Mouse (Mus musculus) MEL (cell line): ENCODE data around the gene Nedd8. TPM values are rescaled to one million over a fixed set of nuclear protein-coding genes. Genes with fewer than 3 reads are reported as not detected.

Experiments
- DNase-seq: peaks from one replicate; pipeline ENCODE4 v3.0.0; 2011; ENCODE audit warnings: low read depth, low spot score
- H3K27ac ChIP-seq: 2 replicates; pipeline ENCODE4 v1.5.1; 2012; ENCODE audit warnings: low read depth, mild to moderate bottlenecking, control low read depth, low read length, moderate library complexity; ENCODE audit not compliant: control insufficient read depth
- H3K27me3 ChIP-seq, 2 experiments: fragments of 150-350 bp in 1 of 2; sonication (generic) in 1 of 2; 2 replicates each; pipeline ENCODE4 v1.6.1; 2012; ENCODE audit warnings: low read length in 2 of 2, mild to moderate bottlenecking in 2 of 2, improper control_type of control experiment in 1 of 2, moderate library complexity in 1 of 2; ENCODE audit not compliant: insufficient read depth in 2 of 2, control insufficient read depth in 1 of 2
- H3K36me3 ChIP-seq, 2 experiments: 2 replicates each; pipeline ENCODE4 v1.6.1; 2012 to 2014; ENCODE audit warnings: low read length in 2 of 2, improper control_type of control experiment in 1 of 2, inconsistent platforms in 1 of 2, mild to moderate bottlenecking in 1 of 2; ENCODE audit not compliant: insufficient read depth in 2 of 2, control insufficient read depth in 1 of 2
- H3K4me1 ChIP-seq, 2 experiments: fragments of 150-350 bp in 1 of 2; sonication (generic) in 1 of 2; 2 replicates each; pipeline ENCODE4 v1.6.1; 2012; ENCODE audit warnings: low read length in 2 of 2, improper control_type of control experiment in 1 of 2, mild to moderate bottlenecking in 1 of 2; ENCODE audit not compliant: insufficient read depth in 2 of 2, control insufficient read depth in 1 of 2
- H3K4me3 ChIP-seq, 2 experiments: fragments of 150-350 bp in 1 of 2; sonication (generic) in 1 of 2; 2 replicates each; pipeline ENCODE4 v1.5.1; 2012; ENCODE audit warnings: low read depth in 2 of 2, low read length in 2 of 2, mild to moderate bottlenecking in 2 of 2, moderate library complexity in 2 of 2, control low read depth in 1 of 2, improper control_type of control experiment in 1 of 2; ENCODE audit not compliant: control insufficient read depth in 1 of 2, insufficient read depth in 1 of 2
- H3K79me2 ChIP-seq: 2 replicates; pipeline ENCODE4 v1.6.1; 2012; ENCODE audit warnings: mild to moderate bottlenecking, low read length, moderate library complexity; ENCODE audit not compliant: control insufficient read depth, poor library complexity, insufficient read depth
- H3K9ac ChIP-seq: 2 replicates; pipeline ENCODE4 v1.6.1; 2012; ENCODE audit warnings: low read depth, mild to moderate bottlenecking, control low read depth, low read length, moderate library complexity; ENCODE audit not compliant: control insufficient read depth, poor library complexity, severe bottlenecking
- H3K9me3 ChIP-seq: fragments of 150-350 bp; sonication (generic); replicated peaks from 2 replicates; pipeline ENCODE4 v1.6.1; 2012; ENCODE audit warnings: mild to moderate bottlenecking, low read length, improper control_type of control experiment, moderate library complexity; ENCODE audit not compliant: insufficient read depth
- BHLHE40 ChIP-seq: IDR thresholded peaks from 2 replicates; pipeline ENCODE4 v1.6.1; 2012; ENCODE audit warnings: low read depth, mild to moderate bottlenecking, inconsistent platforms, low read length, improper control_type of control experiment, borderline replicate concordance
- CHD1 ChIP-seq: IDR thresholded peaks from 2 replicates; pipeline ENCODE4 v1.6.1; 2012; ENCODE audit warnings: low read depth, mild to moderate bottlenecking, inconsistent platforms, low read length, improper control_type of control experiment
- CHD2 ChIP-seq: IDR thresholded peaks from 2 replicates; pipeline ENCODE4 v1.6.1; 2011; ENCODE audit warnings: low read length, improper control_type of control experiment
- E2F4 ChIP-seq: IDR thresholded peaks from 2 replicates; pipeline ENCODE4 v1.6.1; 2011; ENCODE audit warnings: low read depth, low read length, improper control_type of control experiment, borderline replicate concordance
- ETS1 ChIP-seq: IDR thresholded peaks from 2 replicates; pipeline ENCODE4 v1.6.1; 2012; ENCODE audit warnings: low read depth, mild to moderate bottlenecking, inconsistent platforms, low read length, improper control_type of control experiment, moderate library complexity
- GABPA ChIP-seq: IDR thresholded peaks from 2 replicates; pipeline ENCODE4 v1.6.1; 2012; ENCODE audit warnings: low read depth, mild to moderate bottlenecking, inconsistent platforms, low read length, improper control_type of control experiment, moderate library complexity
- GATA1 ChIP-seq: IDR thresholded peaks from 2 replicates; pipeline ENCODE4 v1.6.1; 2011; ENCODE audit warnings: low read depth, low read length, improper control_type of control experiment
- HCFC1 ChIP-seq: IDR thresholded peaks from 2 replicates; pipeline ENCODE4 v1.6.1; 2012; ENCODE audit warnings: low read depth, mild to moderate bottlenecking, inconsistent platforms, low read length, improper control_type of control experiment, moderate library complexity
- JUND ChIP-seq: IDR thresholded peaks from 2 replicates; pipeline ENCODE4 v1.6.1; 2011; ENCODE audit warnings: low read depth, mild to moderate bottlenecking, improper control_type of control experiment, low read length
- KAT2A ChIP-seq: conservative IDR thresholded peaks from 2 replicates; pipeline ENCODE4 v1.6.1; 2012; ENCODE audit warnings: low read depth, low read length, improper control_type of control experiment, inconsistent platforms
- MAFK ChIP-seq: IDR thresholded peaks from 2 replicates; pipeline ENCODE4 v1.6.1; 2011; ENCODE audit warnings: low read depth, mild to moderate bottlenecking, low read length, improper control_type of control experiment, borderline replicate concordance
- MAX ChIP-seq: IDR thresholded peaks from 2 replicates; pipeline ENCODE4 v1.6.1; 2011; ENCODE audit warnings: low read length, improper control_type of control experiment
- MYC ChIP-seq: IDR thresholded peaks from 2 replicates; pipeline ENCODE4 v1.6.1; 2011; ENCODE audit warnings: low read depth, mild to moderate bottlenecking, low read length, improper control_type of control experiment, moderate library complexity
- NELFE ChIP-seq: IDR thresholded peaks from 2 replicates; pipeline ENCODE4 v1.6.1; 2011; ENCODE audit warnings: low read depth, low read length, improper control_type of control experiment
- NRF1 ChIP-seq: IDR thresholded peaks from 2 replicates; pipeline ENCODE4 v1.6.1; 2014; ENCODE audit warnings: low read depth, mild to moderate bottlenecking, inconsistent platforms, low read length, improper control_type of control experiment, moderate library complexity; ENCODE audit not compliant: poor library complexity, insufficient read depth, severe bottlenecking
- POLR2A ChIP-seq, 2 experiments: IDR thresholded peaks; 2 replicates each; pipeline ENCODE4 v1.6.1; 2011 to 2012; ENCODE audit warnings: low read length in 2 of 2, mild to moderate bottlenecking in 2 of 2, control low read depth in 1 of 2, improper control_type of control experiment in 1 of 2, low read depth in 1 of 2, moderate library complexity in 1 of 2; ENCODE audit not compliant: control insufficient read depth in 1 of 2, insufficient read depth in 1 of 2, poor library complexity in 1 of 2
- POLR2AphosphoS2 ChIP-seq: IDR thresholded peaks from 2 replicates; pipeline ENCODE4 v1.6.1; 2011; ENCODE audit warnings: low read length, improper control_type of control experiment
- POLR2AphosphoS5 ChIP-seq: IDR thresholded peaks from 2 replicates; pipeline ENCODE4 v1.6.1; 2012; ENCODE audit warnings: low read depth, borderline replicate concordance, mild to moderate bottlenecking, inconsistent platforms, low read length, moderate library complexity, mixed read lengths
- RAD21 ChIP-seq: IDR thresholded peaks from 2 replicates; pipeline ENCODE4 v1.6.1; 2011; ENCODE audit warnings: mild to moderate bottlenecking, low read depth, low read length, improper control_type of control experiment
- RCOR1 ChIP-seq: IDR thresholded peaks from 2 replicates; pipeline ENCODE4 v1.6.1; 2012; ENCODE audit warnings: low read depth, mild to moderate bottlenecking, inconsistent platforms, low read length, improper control_type of control experiment
- SIN3A ChIP-seq: IDR thresholded peaks from 2 replicates; pipeline ENCODE4 v1.6.1; 2012; ENCODE audit warnings: low read length, improper control_type of control experiment, inconsistent platforms
- TAL1 ChIP-seq: IDR thresholded peaks from 2 replicates; pipeline ENCODE4 v1.6.1; 2012; ENCODE audit warnings: mild to moderate bottlenecking, inconsistent platforms, low read length, moderate library complexity, mixed read lengths
- UBTF ChIP-seq: IDR thresholded peaks from 2 replicates; pipeline ENCODE4 v1.6.1; 2012; ENCODE audit warnings: low read depth, mild to moderate bottlenecking, inconsistent platforms, low read length, improper control_type of control experiment, moderate library complexity, borderline replicate concordance; ENCODE audit not compliant: insufficient read depth
- USF2 ChIP-seq, 2 experiments: IDR thresholded peaks; 2 replicates each; pipeline ENCODE4 v1.6.1; 2011 to 2012; ENCODE audit warnings: improper control_type of control experiment in 2 of 2, low read length in 2 of 2, borderline replicate concordance in 1 of 2, inconsistent platforms in 1 of 2, low read depth in 1 of 2, mild to moderate bottlenecking in 1 of 2; ENCODE audit not compliant: insufficient read depth in 1 of 2
- ZKSCAN1 ChIP-seq: IDR thresholded peaks from 2 replicates; pipeline ENCODE4 v1.6.1; 2012; ENCODE audit warnings: low read depth, mild to moderate bottlenecking, inconsistent platforms, low read length, improper control_type of control experiment, moderate library complexity
- ZNF384 ChIP-seq: IDR thresholded peaks from 2 replicates; pipeline ENCODE4 v1.6.1; 2012; ENCODE audit warnings: low read depth, mild to moderate bottlenecking, inconsistent platforms, low read length, improper control_type of control experiment
- polyA plus RNA-seq, 2 experiments: library from polyadenylated mRNA; stranded (reverse) in 1 of 2; unstranded in 1 of 2; fragments of >175 nt in 1 of 2; fragments of >200 nt in 1 of 2; gene quantifications; 2 replicates each; pipeline versions ENCODE4 v1.2.1 to v1.2.4; 2012; ENCODE audit warnings: low replicate concordance in 2 of 2, low read depth in 1 of 2; ENCODE audit not compliant: insufficient read length in 2 of 2, insufficient read depth in 1 of 2, missing spikeins in 1 of 2
- total RNA-seq: library from RNA; depleted of rRNA; stranded (reverse); fragments of 300-350 nt; gene quantifications from 2 replicates; pipeline ENCODE4 v1.2.3, GENCODE M21; 2012

Nedd8 gene
- total and polyA plus RNA-seq, 3 experiments: 515 to 528 TPM; not detected in 1

DNA sequence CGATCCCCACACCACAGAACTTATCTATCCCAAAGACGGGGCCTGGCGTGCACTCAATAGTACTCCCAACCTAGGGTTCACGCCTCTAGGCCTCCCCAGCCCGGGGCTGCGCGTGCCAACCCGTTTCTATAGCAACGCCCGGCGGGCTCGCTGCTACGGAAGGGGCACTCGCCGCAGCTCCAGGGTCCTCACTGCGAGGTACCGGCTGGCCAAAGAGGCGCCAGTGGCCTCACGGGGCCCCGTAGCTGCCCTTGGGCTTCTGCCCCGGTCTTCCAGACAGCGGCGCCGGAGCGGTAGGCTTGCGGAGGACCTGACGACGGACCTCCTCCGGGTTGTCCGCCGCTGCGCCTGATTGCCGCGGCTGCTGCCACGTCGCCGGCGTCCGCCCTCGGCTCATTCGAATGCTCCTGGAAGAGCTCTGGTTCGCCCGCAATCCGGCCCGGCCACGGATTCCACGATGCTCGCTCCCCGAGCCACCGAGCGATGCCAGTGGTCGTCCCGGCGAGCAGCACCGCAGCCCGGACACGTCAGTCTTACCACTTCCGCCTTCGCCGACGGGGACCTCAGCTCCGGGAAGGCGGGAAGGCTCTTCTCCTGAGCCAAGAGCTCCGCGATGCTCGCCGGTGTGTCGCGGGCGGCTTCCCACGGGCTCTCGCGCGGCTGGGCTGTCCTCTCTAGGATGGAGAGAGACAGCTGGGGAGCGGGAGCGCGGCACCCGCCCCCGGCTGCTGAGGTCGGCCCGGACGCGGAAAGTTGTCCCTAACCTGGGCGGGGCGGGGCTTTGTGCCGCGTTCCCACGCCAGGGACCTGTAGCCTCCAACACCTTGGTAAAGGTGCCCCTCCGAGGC is 28.6 kb downstream of the Nedd8 start, which contains the start of gene Tm9sf1 (continued):
- TF ChIP-seq USF2 (IDR thresholded peaks at IDR 0.05; ENCODE audit: borderline replicate concordance in 1 of 2, insufficient read depth in 1 of 2, low read depth in 1 of 2, low read length in 2 of 2) (no peak), E2F4 (no peak; the same call in 1 of the 2 replicates), MAFK (no peak), NELFE (peak; percentile 62), GATA1 (no peak), RCOR1 (no peak), GABPA (no peak), MYC (0 out of 2 replicates have a peak, but pooled peaks have one; percentile 29), ETS1 (0 out of 2 replicates have a peak, but pooled peaks have one; percentile 4), RAD21 (no peak), BHLHE40 (no peak), POLR2AphosphoS5 (no peak), ZNF384 (no peak), MAX (peak; percentile 99), HCFC1 (peak; percentile 89), CHD1 (no peak), NRF1 (no peak), SIN3A (peak; percentile 30), CHD2 (no peak), JUND (no peak), POLR2A (IDR thresholded peaks at IDR 0.05; ENCODE audit: control insufficient read depth in 1 of 2, insufficient read depth in 1 of 2, low read depth in 1 of 2, low read length in 2 of 2, poor library complexity in 1 of 2) (peak; percentile 55 to 71), UBTF (peak; percentile 75; the same call in 1 of the 2 replicates), KAT2A (peak; percentile 69; the same call in 1 of the 2 replicates), ZKSCAN1 (no peak)

DNA sequence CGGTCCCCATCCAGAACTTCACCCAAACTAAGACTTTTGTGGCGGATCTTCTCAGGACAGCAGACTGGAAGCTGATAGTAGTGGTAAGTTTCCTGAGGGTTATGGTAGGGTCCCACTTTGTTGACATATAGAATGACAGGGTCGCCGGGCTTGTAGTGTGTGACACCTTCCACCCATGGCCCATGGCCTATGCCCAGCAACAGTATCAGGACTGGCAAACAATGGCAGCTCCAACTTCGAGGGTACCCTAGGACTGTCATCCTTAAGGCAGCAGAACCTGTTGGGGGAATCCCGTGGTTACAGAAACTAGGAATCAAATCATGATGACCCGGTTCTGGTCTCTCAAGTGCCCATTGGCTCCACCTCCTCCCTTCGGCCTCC is 29.3 kb downstream of the Nedd8 start:
- DNase-seq: no peak
- TF ChIP-seq KAT2A: no peak
- TF ChIP-seq TAL1: no peak
- no peak for TF ChIP-seq POLR2A (IDR thresholded peaks at IDR 0.05; ENCODE audit: control insufficient read depth in 1 of 2, insufficient read depth in 1 of 2, low read depth in 1 of 2, low read length in 2 of 2, poor library complexity in 1 of 2)
- no peak for TF ChIP-seq POLR2AphosphoS2
- no peak for TF ChIP-seq CHD2
- no peak for TF ChIP-seq MAX
- peaks cover 42% of the 10 kb centered on the region for H3K79me2 ChIP-seq
- peak overlapping the region; percentile 76 to 83 for H3K4me3 ChIP-seq
- peaks cover 3 to 15% of the 10 kb centered on the region in 2 experiments; a peak in 3 of 4 replicates for H3K36me3 ChIP-seq
- H3K9me3 ChIP-seq: no peaks in the 10 kb centered on the region
- no peaks in the 10 kb centered on the region for H3K27me3 ChIP-seq
- peak overlapping the region; percentile 86 for H3K27ac ChIP-seq
- peaks cover 0 to 14% of the 10 kb centered on the region in 2 experiments; a peak in 2 of 4 replicates for H3K4me1 ChIP-seq
- peak overlapping the region; percentile 87 for H3K9ac ChIP-seq
